Mouse (Mus musculus): ENCODE results near the gene Hid1.

The Hid1 gene

DNA sequence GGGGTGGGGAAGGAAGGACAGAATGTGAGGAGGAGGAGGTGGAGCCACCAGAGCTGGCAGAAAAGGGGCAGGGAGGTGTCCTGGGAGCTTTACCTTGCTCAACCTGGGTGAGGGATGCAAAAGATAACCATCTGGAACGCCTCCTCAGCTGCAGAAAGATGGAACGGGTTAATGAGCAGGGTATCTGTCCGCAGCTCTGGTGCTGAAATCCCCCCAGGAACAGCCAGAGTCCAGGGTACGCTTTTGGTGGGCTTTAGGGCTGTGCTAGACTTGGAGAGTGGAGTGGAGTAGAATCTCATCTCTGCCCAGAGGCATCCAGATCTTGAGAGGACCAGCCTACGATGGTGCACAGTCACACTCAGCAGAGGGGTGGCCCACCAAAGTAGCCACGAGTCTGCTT lies 31.4 kb downstream of the Hid1 start:
- no peak for DNase-seq (ENCODE audit: low spot score)

DNA sequence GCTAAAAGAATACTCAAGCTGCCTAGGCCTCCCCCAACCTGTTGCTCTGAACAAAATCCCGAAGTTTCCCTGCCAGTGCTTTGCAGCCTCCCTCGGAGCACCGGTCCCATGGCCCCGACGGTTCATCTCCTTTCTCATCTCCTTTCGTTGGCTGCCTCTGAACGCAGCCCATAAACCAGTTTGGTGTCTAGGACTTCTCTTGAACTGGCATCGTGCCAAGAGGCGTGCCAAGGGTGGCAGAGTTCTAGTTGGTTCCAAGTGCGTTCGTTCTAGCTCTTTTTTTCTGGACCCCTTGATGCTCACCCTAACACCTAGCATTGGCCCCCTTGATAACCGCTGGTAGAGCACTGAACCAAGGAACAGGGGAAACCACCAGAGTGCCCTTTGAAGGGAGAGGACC lies 32.3 kb downstream of the Hid1 start:
- no peak for DNase-seq (ENCODE audit: low spot score)

DNA sequence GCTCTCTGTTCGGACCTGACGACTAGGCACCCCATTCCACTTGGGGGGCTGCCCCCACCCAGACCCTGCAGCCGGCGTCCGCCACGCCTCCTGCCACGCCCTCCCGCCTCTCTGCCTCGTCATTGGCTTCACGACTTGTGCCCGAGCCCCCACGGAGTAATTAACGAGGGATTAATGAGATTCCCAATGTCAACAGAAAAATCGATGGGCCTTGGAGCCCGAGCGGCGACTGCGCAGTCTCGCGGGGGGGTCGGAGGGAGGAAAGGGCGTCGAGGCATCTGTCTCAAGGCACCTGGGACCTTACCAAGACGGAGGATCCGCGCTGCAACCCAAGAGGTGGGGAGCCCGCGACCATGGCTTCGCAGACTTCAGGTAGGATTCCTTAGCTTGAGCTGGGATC lies 33.0 kb downstream of the Hid1 start, which contains the start of gene Otop3:
Otop3 (plus strand) TSS at position 201 of the 400 bp plus-strand sequence.
- DNase-seq (ENCODE audit: low spot score) = no peak

DNA sequence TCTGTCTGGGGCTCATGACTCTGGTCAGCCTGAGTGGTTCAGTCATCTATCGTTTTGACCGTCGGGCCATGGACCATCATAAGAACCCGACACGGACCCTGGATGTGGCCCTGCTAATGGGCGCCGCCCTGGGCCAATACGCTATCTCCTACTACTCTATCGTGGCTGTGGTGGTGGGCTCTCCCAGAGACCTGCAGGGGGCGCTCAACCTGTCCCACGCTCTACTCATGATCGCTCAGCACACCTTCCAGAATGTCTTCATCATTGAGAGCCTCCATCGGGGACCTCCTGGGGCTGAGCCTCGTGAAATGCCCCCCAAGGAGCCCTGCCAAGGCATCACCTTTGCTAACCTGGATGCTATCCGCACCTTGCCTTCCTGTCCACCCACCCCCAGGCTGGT lies 38.2 kb downstream of the Hid1 start:
- no peak for DNase-seq (ENCODE audit: low spot score)

DNA sequence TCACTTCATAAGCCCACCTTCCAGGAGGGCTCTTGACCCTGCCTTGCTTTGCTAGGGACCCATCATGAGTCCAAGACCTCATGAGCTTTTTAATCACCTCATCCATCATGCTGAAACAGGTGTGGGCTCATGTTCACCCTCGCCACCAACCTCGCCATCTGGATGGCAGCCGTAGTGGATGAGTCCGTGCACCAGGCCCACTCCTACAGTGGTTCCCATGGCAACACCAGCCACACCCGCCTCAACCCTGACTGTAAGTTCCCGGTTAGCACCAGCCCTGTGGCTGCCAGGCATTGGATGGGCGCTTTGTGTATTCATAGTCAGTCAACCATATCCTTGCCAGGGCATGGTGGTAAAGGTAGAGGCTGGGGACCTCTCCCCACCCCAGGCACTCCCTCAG lies 40.8 kb downstream of the Hid1 start:
- DNase-seq (ENCODE audit: low spot score) = no peak

DNA sequence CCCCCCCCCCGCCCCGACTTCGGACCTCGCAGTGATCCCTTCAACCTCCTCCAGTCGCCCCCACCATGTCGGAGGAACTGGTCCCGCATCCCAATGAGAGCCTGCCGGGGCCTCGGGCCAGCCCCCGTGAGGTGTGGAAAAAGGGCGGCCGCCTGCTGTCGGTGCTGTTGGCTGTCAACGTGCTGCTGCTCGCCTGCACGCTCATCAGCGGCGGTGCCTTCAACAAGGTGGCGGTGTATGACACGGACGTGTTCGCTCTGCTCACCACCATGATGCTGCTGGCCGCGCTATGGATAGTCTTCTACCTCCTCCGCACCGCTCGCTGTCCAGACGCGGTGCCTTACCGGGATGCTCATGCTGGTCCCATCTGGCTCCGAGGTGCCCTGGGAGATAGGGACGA lies 44.2 kb downstream of the Hid1 start:
- DNase-seq (ENCODE audit: low spot score) = peak; percentile 45

DNA sequence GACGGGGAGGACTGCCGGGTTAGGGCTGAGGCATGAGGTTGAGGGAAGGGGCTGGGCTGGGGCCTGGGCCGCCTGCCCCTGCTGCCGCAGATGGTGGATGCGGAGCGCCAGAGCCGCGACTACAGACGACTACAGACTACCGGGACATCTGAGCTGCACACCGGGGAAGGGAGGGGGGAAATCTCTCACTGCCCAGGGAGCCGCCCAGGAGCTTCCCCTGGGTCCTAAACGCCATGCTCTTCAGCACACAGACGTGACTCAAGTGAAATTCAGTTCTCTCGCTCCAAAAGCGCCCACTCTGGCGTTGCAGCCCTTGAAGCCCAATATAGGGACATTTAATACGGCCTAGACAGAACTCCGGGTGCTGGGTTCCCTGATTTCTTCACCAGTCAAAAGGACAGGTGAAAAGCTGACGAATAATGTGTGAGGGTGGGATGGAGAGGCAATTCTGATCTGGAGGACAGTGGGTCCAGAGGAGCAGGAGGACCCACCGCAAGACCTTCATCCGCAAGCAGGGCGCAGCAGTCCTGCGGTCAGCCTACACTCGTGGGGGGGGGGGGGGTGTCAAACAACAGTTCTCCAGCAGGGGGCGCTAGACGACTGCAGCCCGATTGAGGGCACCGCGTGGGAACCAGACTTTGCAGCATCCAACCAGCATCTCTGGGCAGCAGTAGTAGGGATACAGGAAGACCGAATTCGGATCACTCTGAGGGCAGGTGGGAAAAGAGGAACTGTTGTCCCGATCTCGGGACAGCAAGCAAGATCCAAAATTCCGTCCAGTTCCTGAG lies 45.5 kb downstream of the Hid1 start, which contains the start of gene Ush1g:
Ush1g (minus strand) TSS at position 136 of the 788 bp plus-strand sequence.
- DNase-seq (ENCODE audit: low spot score) = peak; percentile 87

DNA sequence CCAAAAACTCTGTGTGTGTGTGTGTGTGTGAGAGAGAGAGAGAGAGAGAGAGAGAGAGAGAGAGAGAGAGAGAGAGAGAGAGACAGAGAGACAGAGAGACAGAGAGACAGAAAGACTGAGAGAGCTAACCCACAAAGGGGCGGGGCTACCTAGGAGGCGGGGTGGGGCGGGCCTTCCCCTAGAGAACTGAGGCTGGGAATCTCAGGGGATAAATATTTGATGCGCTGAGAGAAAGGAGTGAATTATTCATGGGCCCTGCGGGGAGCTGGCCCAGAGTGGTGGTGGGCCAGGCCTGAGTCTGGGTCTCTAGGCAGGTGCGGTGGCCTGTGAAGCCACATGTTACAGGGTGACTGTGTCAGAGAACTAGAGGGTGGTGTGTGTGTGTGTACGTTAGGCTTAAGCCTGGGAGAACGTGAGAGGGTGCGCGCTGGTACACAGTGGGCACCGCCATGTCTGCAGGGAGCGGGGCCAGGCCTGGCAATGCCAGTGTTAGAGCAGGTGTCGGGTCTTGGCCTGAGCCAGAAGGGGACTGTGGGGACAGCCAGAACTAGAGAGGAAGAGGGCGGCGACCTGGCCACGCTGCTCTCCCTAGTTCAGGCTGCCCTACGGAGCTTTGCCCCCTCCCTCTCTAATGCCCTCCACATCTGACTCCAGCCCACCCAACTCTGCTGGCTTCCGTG lies 47.7 kb downstream of the Hid1 start:
- no peak for DNase-seq (ENCODE audit: low spot score)

DNA sequence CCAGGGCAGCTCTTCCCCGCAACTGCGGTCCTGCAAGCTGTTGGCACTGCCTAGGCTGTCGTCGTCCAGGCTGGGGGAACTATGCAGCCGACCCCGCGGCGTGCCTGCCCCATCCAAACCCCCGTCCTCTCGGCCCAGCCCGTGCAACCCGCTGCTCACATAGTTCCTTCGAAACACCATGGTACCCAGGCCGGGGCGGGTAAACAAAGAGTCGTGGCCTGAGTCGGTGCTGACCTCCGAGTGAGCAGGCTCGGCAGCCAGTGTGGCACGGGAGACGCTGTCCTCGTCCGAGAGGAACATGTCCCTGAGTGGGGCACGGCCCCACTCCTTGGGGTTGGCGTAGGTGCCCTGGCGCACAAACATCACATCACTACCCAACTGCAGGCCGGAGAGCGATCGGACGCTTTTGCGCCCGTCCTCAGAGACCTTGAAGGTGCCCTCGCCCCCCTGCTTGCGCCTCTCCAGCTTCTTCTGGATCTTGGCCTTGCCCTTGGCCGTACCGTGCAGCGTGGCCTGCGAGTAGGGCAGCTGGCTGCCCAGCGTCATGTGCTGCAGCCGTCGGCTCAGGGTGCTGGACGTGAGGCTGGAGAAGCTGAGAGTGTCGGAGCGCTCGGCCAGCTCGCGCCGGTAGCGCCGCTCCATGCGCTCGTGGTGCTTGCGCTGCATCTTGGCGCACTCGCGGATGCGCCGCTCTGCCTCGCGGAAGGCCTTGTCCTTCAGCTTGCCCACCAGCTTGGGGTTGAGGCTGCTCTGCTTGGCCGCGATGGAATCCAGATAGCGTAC lies 49.1 kb downstream of the Hid1 start:
- peak; percentile 50 for DNase-seq (ENCODE audit: low spot score)

DNA sequence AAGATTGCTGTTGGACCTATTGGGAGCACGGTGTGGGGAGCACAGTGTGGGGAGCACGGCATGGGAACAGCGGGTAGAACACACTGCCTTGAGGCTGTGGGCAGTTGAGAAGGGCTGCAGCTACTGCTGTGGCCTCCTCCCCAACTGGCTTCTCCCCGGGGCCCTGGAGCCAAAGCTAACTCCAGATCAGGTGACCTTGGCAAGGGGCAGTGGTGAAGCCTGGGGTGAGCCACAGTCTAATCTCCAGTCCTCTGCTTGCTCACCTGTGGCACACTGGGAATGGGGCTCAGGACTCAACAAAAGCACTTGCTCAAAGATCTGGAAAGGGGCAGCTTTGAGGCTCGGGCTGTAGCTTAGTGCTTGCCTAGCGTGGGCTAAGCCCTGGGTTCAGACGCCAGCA lies 50.4 kb downstream of the Hid1 start:
- no peak for DNase-seq (ENCODE audit: low spot score)

DNA sequence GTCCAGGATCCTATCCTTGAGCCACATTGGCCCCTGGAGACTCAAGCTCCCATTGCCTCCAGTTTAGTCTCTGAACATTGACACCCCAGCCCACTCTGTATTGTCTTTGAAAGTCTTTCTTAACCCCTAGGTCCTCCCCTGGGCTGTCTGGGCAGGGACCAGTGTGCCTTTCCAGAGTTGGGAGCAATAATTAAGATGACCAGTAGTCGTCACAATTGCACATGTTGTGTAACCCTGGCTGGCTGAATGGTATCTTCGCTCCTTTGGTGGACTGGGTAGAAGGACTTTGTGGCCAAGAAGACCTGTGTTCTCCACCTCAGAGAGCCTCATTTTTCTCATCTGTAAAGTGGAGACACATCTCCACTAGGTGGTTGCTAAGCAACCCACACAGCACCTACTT lies 53.3 kb downstream of the Hid1 start:
- DNase-seq (ENCODE audit: low spot score) = no peak

DNA sequence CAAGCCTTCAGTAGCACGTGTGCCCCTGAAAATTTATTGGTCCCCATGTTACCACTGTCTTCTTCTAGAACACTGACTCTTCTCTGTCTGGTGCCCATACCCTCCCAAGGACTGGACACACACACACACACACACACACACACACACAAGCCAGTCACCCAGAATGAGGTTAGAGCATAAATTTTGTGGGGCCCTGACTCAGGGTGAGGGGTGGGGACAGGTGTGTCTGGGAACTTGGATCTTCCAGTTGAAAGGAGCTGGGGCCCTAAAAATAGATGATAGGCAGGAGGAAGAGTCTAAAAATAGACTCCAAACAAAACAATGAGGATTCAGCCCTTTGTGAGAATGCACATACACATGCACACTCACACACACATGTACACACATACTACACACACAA lies 58.8 kb downstream of the Hid1 start:
- no peak for DNase-seq (ENCODE audit: low spot score)

DNA sequence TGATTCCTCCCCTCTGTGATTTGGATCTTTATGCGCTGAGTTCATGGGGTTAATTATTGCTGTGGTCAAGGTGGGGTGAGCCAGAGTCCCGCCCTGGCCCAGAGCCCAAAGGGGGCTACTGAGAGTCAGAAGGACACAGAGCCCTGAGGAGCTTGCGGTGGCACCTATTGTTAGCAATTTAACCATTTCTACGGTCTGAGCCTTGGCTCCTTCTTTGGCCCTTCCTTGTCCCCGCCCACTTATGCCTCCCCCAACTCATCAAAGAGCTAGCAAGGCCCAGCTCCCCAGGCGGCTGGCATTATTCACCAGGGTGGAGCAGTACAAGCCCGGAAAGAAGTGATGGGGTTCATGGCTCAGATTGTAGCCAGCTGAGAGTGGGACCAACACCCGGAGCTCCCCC lies 60.7 kb downstream of the Hid1 start, which contains the start of gene Otop2:
Otop2 (plus strand) TSS at position 301 of the 400 bp plus-strand sequence.
- DNase-seq (ENCODE audit: low spot score) = no peak

DNA sequence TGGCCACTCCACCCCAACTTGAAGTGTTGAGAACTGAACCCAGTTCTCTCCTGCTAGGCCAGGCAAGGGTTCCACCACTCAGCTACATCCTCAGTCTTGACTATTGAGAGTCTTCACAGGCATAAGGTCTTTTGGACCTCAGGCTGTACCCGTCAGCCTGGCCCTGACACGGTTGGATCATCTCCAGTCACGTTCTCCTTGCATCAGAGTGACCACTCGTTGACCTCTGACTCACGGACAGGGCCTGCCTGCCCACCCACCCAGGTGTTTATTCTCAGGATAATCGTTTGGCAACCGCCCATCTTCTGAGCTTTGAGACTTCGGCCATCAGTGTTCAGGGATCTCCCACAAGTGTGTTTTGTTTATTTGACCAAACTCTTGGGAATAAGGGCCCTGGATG lies 64.4 kb downstream of the Hid1 start:
- no peak for DNase-seq (ENCODE audit: low spot score)

DNA sequence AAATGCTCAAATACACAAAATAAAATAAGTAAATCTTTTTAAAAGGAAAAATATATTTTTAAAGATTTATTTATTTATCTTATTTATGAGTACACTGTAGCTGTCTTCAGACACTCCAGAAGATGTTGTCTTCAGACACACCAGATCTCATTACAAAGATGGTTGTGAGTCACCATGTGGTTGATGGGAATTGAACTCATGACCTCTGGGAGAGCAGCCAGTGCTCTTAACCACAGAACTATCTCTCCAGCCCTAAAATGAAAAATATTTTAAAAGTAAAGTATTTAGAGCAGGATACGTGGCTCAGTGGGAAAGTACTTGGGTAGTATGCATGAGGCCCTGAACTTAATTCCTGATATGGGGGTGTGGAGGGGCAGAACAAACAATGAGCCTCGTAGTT lies 66.2 kb downstream of the Hid1 start:
- DNase-seq (ENCODE audit: low spot score) = no peak

DNA sequence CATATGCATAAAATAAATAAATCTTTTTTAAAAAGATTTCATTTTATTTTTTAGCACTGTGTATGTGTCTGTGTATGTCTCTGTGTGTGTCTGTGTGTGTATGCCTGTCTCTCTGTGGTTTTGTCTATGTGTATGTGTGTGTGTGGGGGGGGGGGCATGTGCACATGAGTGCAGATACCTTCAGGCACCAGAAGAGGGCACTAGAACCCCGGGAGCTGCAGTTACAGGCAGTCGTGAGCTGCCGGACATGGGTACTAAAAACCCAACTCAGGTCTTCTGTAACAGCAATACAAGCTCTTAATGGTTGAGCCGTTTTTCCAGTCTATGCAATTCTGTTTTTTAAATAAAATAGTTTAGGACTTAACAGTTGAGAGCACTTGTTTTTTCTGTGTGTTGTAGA lies 66.8 kb downstream of the Hid1 start:
- no peak for DNase-seq (ENCODE audit: low spot score)

DNA sequence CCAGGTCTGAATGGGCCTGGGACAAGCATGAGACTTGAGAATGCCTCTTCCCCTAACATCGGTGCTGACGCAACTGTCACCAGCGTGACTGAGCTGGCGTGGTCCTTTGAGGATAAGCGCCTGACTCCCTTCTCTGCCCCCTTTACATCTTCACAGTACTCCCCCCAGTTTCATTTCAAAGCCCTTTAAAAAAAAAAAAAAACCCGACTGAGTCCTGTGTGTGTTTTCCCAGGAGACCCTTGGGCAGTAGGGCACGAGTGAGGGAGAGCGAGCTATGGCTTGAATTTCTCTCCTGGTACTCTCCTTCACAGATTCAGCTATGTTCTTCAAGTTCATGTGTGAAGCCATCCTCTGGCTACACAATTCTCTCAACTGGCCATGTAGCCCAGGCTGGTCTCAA lies 69.4 kb downstream of the Hid1 start:
- DNase-seq (ENCODE audit: low spot score) = no peak
